Mouse (Mus musculus) layer of hippocampus, postnatal 25 days (tissue): Measurements from ENCODE around the gene Rps6ka5. TPM values are rescaled to one million over a fixed set of nuclear protein-coding genes. Genes with fewer than 3 reads are reported as not detected.

Experiments used
- DNase-seq, 2 experiments: peaks; one replicate each; pipeline ENCODE4 v3.0.0; 2022; ENCODE audit warnings: mixed read lengths in 2 of 2, low spot score in 1 of 2; ENCODE audit errors: extremely low spot score in 1 of 2
- total RNA-seq, 2 experiments: library from RNA; stranded (reverse); gene quantifications; 2 replicates each; pipeline ENCODE4 v1.2.3; 2021

The Rps6ka5 gene
- total RNA-seq, 2 experiments from 2014 or later, result 20.9 to 22.4 TPM

DNA sequence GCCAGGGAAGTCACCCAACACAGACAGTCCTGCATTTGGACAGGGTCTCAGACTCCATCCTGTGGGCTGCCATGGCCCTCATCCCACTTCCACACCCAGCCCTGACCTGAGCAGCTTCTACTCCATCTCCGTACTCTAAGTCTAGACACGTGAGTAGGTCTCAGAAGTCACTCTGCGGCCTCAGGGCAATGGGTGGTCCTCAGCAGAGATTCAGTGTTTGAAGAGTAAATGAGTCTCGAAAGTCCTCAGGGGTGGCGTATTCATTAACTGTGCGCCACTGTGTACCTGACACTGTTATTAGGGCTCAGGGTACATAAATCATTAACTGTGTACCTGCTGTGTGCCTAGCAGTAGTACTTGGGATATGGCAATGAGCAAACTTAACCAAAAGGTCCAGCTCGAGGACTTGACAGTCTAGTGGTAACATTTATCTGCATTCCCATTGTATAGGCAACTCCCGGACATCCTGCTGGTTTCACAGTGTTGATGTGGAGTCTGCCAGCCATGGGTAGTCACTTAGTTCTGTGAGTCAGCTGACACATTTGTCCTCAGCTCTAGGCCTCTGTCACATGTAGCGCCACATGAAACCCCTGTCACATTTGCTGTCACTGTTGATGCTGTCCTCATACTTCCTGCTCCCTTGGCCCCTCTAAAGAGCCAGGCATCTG is 217.0 kb downstream of the Rps6ka5 start:
- no peak for DNase-seq

DNA sequence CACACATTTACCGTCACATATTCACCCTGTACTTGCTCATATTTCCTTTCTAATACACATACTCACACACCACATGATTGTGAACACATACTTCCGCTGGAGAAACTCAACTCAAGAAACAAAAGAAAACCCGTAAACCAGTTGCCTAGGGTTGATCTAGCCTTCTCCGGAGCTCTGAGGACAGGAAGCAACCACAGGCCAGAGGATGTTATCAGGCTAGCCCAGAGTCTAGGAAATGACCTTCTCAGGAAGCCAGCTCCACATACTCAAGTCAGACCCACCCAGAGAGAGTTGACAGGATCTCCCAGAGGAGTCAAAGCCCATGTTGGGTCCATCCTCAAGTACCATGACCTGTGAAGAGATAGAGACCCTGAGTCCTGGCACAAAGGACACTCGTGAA is 218.1 kb downstream of the Rps6ka5 start:
- DNase-seq, result no peak

- no peak for DNase-seq
Measured at GRCm38 (mm10) chr12:100505484-100505883, 221.3 kb downstream of the Rps6ka5 start.

DNA sequence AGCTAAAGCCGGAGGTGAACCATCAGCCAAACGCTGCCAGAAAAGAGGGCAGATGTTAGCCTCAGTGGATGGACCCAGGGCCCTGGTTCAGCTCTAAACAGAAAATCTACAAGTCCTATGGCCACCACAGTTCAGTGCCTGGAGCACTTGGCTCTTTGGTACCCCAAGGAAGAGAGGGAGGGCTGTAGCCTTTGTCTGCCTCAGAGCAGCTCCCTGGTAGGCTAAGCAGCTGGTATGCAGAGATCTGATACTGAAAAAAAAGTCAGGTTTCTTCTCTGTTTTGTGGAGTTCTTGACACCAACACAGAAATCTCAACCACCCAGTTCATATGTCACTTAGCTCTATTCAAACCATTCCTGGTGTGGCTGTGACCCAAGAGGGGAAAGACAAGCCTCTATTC is 222.2 kb downstream of the Rps6ka5 start:
- DNase-seq, result no peak

- DNase-seq, result no peak
Measured at GRCm38 (mm10) chr12:100503659-100504058, 223.1 kb downstream of the Rps6ka5 start.

- no peak for DNase-seq
Measured at GRCm38 (mm10) chr12:100502544-100502943, 224.2 kb downstream of the Rps6ka5 start.

DNA sequence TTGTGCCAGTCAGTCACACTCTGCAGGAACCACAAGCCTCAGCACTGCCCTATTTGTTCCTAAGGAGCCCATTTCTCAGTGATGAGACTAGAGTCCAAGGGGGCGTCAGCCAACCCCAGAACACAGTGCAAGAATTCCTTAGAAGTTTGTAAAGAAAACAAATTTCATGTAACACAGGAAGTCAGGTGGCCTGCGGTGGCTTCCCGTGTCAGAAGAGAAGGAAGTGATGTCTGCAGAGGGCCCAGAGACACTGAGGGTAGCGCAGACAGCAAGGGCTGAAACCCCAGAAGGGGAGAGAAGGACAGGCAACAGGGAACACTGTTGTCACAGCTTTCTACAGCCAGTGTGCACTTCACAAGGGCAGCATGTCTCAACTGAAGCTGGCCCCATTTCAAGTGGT is 225.5 kb downstream of the Rps6ka5 start:
- DNase-seq, result no peak

DNA sequence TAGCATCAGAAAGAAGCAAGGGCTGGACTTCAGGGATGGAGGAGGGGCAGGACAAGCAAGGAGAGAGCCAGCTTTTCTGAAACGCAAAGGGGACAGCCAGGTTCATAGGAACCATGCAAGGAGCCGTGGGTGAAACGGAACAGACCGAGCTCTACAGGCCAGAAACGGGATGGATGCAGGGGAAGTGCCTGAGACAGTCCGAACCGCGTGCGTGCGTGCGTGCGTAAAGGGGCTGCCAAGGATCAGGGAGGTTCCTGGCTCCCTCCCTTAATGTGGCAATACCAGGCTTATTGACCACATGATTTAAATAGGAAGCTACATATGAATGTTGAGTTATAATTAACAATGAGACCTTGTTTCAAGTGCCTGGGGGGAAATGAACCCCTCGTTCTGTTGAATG is 227.3 kb downstream of the Rps6ka5 start:
- no peak for DNase-seq

Other genes with a start within 250 kb of the Rps6ka5 start
- 100 to 1,000 TPM; 164 to 180 TPM for gene Ttc7b, start 206.2 kb downstream of the Rps6ka5 start, total RNA-seq
- 1 to 10 TPM; 6.4 to 7.4 TPM for gene Dglucy, start 52.1 kb upstream of the Rps6ka5 start, total RNA-seq
- gene Gpr68, start 181.2 kb upstream of the Rps6ka5 start, total RNA-seq, result 10 to 100 TPM; 18.1 to 20.7 TPM